Mouse (Mus musculus): ENCODE results near the gene Akap10. TPM values are rescaled to one million over a fixed set of nuclear protein-coding genes. Genes with fewer than 3 reads are reported as not detected.
"Not testable (repeated sequence)": the region's sequence is repeated elsewhere in the genome, so short reads cannot be mapped to it uniquely, and the experiment has no call there.

Akap10 gene
- 10 to 100 TPM; 19.4 to 23.8 TPM for polyA plus RNA-seq (2017; shearing (Covaris generic))

GRCm38 (mm10) chr11:61930098-61930517 is at the start of gene Akap10:
Gene Akap10, minus strand, starts transcription at chr11:61930252.
- ATAC-seq, result peak; percentile 90

GRCm38 (mm10) chr11:61975783-61976182 is 45.7 kb upstream of the Akap10 start:
- ATAC-seq, result no peak

- ATAC-seq, result no peak
Observed at GRCm38 (mm10) chr11:61974106-61974707, 44.2 kb upstream of the Akap10 start.

GRCm38 (mm10) chr11:61971441-61972221 is 41.6 kb upstream of the Akap10 start:
- no peak for ATAC-seq

GRCm38 (mm10) chr11:61970901-61971300 is 40.8 kb upstream of the Akap10 start:
- ATAC-seq, result no peak

GRCm38 (mm10) chr11:61968875-61969274 is 38.8 kb upstream of the Akap10 start:
- no peak for ATAC-seq

- ATAC-seq, result no peak
Observed at GRCm38 (mm10) chr11:61967034-61967433, 37.0 kb upstream of the Akap10 start.

- ATAC-seq, result no peak
Observed at GRCm38 (mm10) chr11:61964611-61965010, 34.6 kb upstream of the Akap10 start.

- ATAC-seq, result no peak
Observed at GRCm38 (mm10) chr11:61963193-61963592, 33.1 kb upstream of the Akap10 start.

GRCm38 (mm10) chr11:61962684-61963083 is 32.6 kb upstream of the Akap10 start:
- no peak for ATAC-seq

- no peak for ATAC-seq
Observed at GRCm38 (mm10) chr11:61960096-61960495, 30.0 kb upstream of the Akap10 start.

- not testable (repeated sequence) for ATAC-seq
Observed at GRCm38 (mm10) chr11:61958706-61959105, 28.7 kb upstream of the Akap10 start.

GRCm38 (mm10) chr11:61957296-61957813 is 27.3 kb upstream of the Akap10 start:
- ATAC-seq, result no peak

- peak; percentile 93 for ATAC-seq
Observed at GRCm38 (mm10) chr11:61956572-61957295, 26.7 kb upstream of the Akap10 start, which contains the start of gene Specc1. Gene Specc1, plus strand, starts transcription at chr11:61956763.

GRCm38 (mm10) chr11:61955951-61956350 is 25.9 kb upstream of the Akap10 start:
- ATAC-seq, result no peak

- ATAC-seq, result no peak
Observed at GRCm38 (mm10) chr11:61955136-61955535, 25.1 kb upstream of the Akap10 start.

- ATAC-seq, result peak; percentile 54
Observed at GRCm38 (mm10) chr11:61950632-61951031, 20.6 kb upstream of the Akap10 start.

- peak; percentile 49 for ATAC-seq
Observed at GRCm38 (mm10) chr11:61949315-61949714, 19.3 kb upstream of the Akap10 start.

GRCm38 (mm10) chr11:61946608-61947007 is 16.6 kb upstream of the Akap10 start:
- no peak for ATAC-seq

GRCm38 (mm10) chr11:61944417-61944816 is 14.4 kb upstream of the Akap10 start:
- ATAC-seq, result no peak

- ATAC-seq, result no peak
Observed at GRCm38 (mm10) chr11:61942903-61943302, 12.9 kb upstream of the Akap10 start.

GRCm38 (mm10) chr11:61937761-61938160 is 7.7 kb upstream of the Akap10 start:
- ATAC-seq, result no peak

Measured in activated CD4-positive, CD25-positive, alpha-beta regulatory T cell, adult 4 months (primary cell).